Mouse (Mus musculus) kidney, adult 2 months (tissue): Measurements from ENCODE around the gene Bicra.

Experiments
- CTCF ChIP-seq: fragments of 200-500 bp; conservative IDR thresholded peaks from 2 replicates; pipeline ENCODE4 v1.5.1; 2011; ENCODE audit warnings: low read depth, mild to moderate bottlenecking, control low read depth, low read length, moderate library complexity, mixed read lengths; ENCODE audit not compliant: insufficient read depth, insufficient read length
- POLR2A ChIP-seq: fragments of 200-500 bp; IDR thresholded peaks from one replicate; pipeline ENCODE4 v1.6.1; 2011; ENCODE audit warnings: low read depth, low read length, control low read depth

- no peak for TF ChIP-seq POLR2A
- no peak for TF ChIP-seq CTCF
Measured at GRCm38 (mm10) chr7:16036972-16037371, 10.7 kb downstream of the Bicra start.
